Mouse (Mus musculus): ENCODE measurements around the gene Ramp2.

DNA sequence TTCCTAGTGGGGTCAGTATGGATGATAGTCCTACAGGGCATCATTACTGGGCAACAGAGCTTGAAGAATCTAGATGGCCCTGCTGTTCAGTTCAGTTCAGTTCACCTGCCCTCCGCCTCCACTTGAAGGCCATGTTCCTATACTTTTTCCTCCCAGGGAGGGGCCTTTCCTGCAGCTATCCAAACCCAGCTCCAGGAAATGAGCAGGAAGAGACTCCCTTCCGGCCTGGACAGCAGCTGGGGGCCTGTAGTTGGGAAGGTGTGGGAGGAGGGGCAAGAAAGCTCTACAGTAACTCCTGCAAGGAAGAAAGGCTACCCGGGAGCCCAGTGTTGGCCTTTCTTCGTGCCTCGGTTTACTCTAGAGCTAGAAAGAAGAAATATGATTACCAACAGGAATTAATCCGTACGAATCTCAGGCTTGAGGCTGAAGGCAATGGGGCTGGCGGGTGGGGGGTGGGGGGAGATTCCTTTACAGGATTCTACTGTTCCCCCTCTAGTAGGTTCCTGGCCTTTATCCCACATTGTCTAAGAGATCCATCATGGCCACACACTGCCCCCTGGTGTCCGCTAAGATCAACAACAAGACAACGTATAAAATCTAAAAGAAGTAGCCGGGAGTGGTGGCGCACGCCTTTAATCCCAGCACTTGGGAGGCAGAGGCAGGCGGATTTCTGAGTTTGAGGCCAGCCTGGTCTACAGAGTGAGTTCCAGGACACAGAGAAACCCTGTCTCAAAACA is 2.6 kb downstream of the Ramp2 start:
- TF ChIP-seq POLR2A (IDR thresholded peaks at IDR 0.05; ENCODE audit: low read depth, low read length), result no peak
- TF ChIP-seq CTCF (conservative IDR thresholded peaks at IDR 0.05; ENCODE audit: insufficient read depth, insufficient read length, low read depth, low read length), result peak; percentile 74

Measured in kidney, adult 2 months (tissue).